Mouse (Mus musculus): Measurements from ENCODE around the gene Pcif1.

- TF ChIP-seq GATA1 (IDR thresholded peaks at IDR 0.05; ENCODE audit: borderline replicate concordance, low read length) (no peak), CTCF (IDR thresholded peaks at IDR 0.05; ENCODE audit: low read depth, low read length) (no peak)
Observed at GRCm38 (mm10) chr2:164845782-164846181, 33.3 kb upstream of the Pcif1 start.

All from G1E (cell line).